Mouse (Mus musculus) MEL (cell line): ENCODE data around the gene Calm3. TPM values are rescaled to one million over a fixed set of nuclear protein-coding genes. Genes with fewer than 3 reads are reported as not detected.

Source experiments
- DNase-seq: peaks from one replicate; pipeline ENCODE4 v3.0.0; 2011; ENCODE audit warnings: low read depth, low spot score
- H3K27ac ChIP-seq: 2 replicates; pipeline ENCODE4 v1.5.1; 2012; ENCODE audit warnings: low read depth, mild to moderate bottlenecking, control low read depth, low read length, moderate library complexity; ENCODE audit not compliant: control insufficient read depth
- H3K27me3 ChIP-seq, 2 experiments: fragments of 150-350 bp in 1 of 2; sonication (generic) in 1 of 2; 2 replicates each; pipeline ENCODE4 v1.6.1; 2012; ENCODE audit warnings: low read length in 2 of 2, mild to moderate bottlenecking in 2 of 2, improper control_type of control experiment in 1 of 2, moderate library complexity in 1 of 2; ENCODE audit not compliant: insufficient read depth in 2 of 2, control insufficient read depth in 1 of 2
- H3K36me3 ChIP-seq, 2 experiments: 2 replicates each; pipeline ENCODE4 v1.6.1; 2012 to 2014; ENCODE audit warnings: low read length in 2 of 2, improper control_type of control experiment in 1 of 2, inconsistent platforms in 1 of 2, mild to moderate bottlenecking in 1 of 2; ENCODE audit not compliant: insufficient read depth in 2 of 2, control insufficient read depth in 1 of 2
- H3K4me1 ChIP-seq, 2 experiments: fragments of 150-350 bp in 1 of 2; sonication (generic) in 1 of 2; 2 replicates each; pipeline ENCODE4 v1.6.1; 2012; ENCODE audit warnings: low read length in 2 of 2, improper control_type of control experiment in 1 of 2, mild to moderate bottlenecking in 1 of 2; ENCODE audit not compliant: insufficient read depth in 2 of 2, control insufficient read depth in 1 of 2
- H3K4me3 ChIP-seq, 2 experiments: fragments of 150-350 bp in 1 of 2; sonication (generic) in 1 of 2; 2 replicates each; pipeline ENCODE4 v1.5.1; 2012; ENCODE audit warnings: low read depth in 2 of 2, low read length in 2 of 2, mild to moderate bottlenecking in 2 of 2, moderate library complexity in 2 of 2, control low read depth in 1 of 2, improper control_type of control experiment in 1 of 2; ENCODE audit not compliant: control insufficient read depth in 1 of 2, insufficient read depth in 1 of 2
- H3K79me2 ChIP-seq: 2 replicates; pipeline ENCODE4 v1.6.1; 2012; ENCODE audit warnings: mild to moderate bottlenecking, low read length, moderate library complexity; ENCODE audit not compliant: control insufficient read depth, poor library complexity, insufficient read depth
- H3K9ac ChIP-seq: 2 replicates; pipeline ENCODE4 v1.6.1; 2012; ENCODE audit warnings: low read depth, mild to moderate bottlenecking, control low read depth, low read length, moderate library complexity; ENCODE audit not compliant: control insufficient read depth, poor library complexity, severe bottlenecking
- H3K9me3 ChIP-seq: fragments of 150-350 bp; sonication (generic); replicated peaks from 2 replicates; pipeline ENCODE4 v1.6.1; 2012; ENCODE audit warnings: mild to moderate bottlenecking, low read length, improper control_type of control experiment, moderate library complexity; ENCODE audit not compliant: insufficient read depth
- CHD1 ChIP-seq: IDR thresholded peaks from 2 replicates; pipeline ENCODE4 v1.6.1; 2012; ENCODE audit warnings: low read depth, mild to moderate bottlenecking, inconsistent platforms, low read length, improper control_type of control experiment
- CHD2 ChIP-seq: IDR thresholded peaks from 2 replicates; pipeline ENCODE4 v1.6.1; 2011; ENCODE audit warnings: low read length, improper control_type of control experiment
- CTCF ChIP-seq, 3 experiments: IDR thresholded peaks in 2 of 3; conservative IDR thresholded peaks in 1 of 3; 2 replicates each; pipeline ENCODE4 v1.5.1; 2011 to 2012; ENCODE audit warnings: low read length in 3 of 3, low read depth in 2 of 3, mild to moderate bottlenecking in 2 of 3, improper control_type of control experiment in 1 of 3, inconsistent platforms in 1 of 3, mixed read lengths in 1 of 3, moderate library complexity in 1 of 3; ENCODE audit not compliant: control insufficient read depth in 1 of 3, insufficient read depth in 1 of 3, poor library complexity in 1 of 3, severe bottlenecking in 1 of 3
- ELF1 ChIP-seq: IDR thresholded peaks from 2 replicates; pipeline ENCODE4 v1.6.1; 2014; ENCODE audit warnings: low read depth, mild to moderate bottlenecking, inconsistent platforms, low read length, improper control_type of control experiment, moderate library complexity
- ETS1 ChIP-seq: IDR thresholded peaks from 2 replicates; pipeline ENCODE4 v1.6.1; 2012; ENCODE audit warnings: low read depth, mild to moderate bottlenecking, inconsistent platforms, low read length, improper control_type of control experiment, moderate library complexity
- GATA1 ChIP-seq: IDR thresholded peaks from 2 replicates; pipeline ENCODE4 v1.6.1; 2011; ENCODE audit warnings: low read depth, low read length, improper control_type of control experiment
- HCFC1 ChIP-seq: IDR thresholded peaks from 2 replicates; pipeline ENCODE4 v1.6.1; 2012; ENCODE audit warnings: low read depth, mild to moderate bottlenecking, inconsistent platforms, low read length, improper control_type of control experiment, moderate library complexity
- MAFK ChIP-seq: IDR thresholded peaks from 2 replicates; pipeline ENCODE4 v1.6.1; 2011; ENCODE audit warnings: low read depth, mild to moderate bottlenecking, low read length, improper control_type of control experiment, borderline replicate concordance
- MAX ChIP-seq: IDR thresholded peaks from 2 replicates; pipeline ENCODE4 v1.6.1; 2011; ENCODE audit warnings: low read length, improper control_type of control experiment
- MAZ ChIP-seq: IDR thresholded peaks from 2 replicates; pipeline ENCODE4 v1.6.1; 2012; ENCODE audit warnings: low read depth, mild to moderate bottlenecking, inconsistent platforms, low read length, improper control_type of control experiment
- MEF2A ChIP-seq: IDR thresholded peaks from 2 replicates; pipeline ENCODE4 v1.6.1; 2014; ENCODE audit warnings: low read depth, mild to moderate bottlenecking, inconsistent platforms, low read length, improper control_type of control experiment; ENCODE audit not compliant: poor library complexity, insufficient replicate concordance, severe bottlenecking; ENCODE audit errors: extremely low read depth
- MXI1 ChIP-seq: IDR thresholded peaks from 2 replicates; pipeline ENCODE4 v1.6.1; 2011; ENCODE audit warnings: mild to moderate bottlenecking, low read depth, low read length, improper control_type of control experiment
- MYB ChIP-seq: IDR thresholded peaks from 2 replicates; pipeline ENCODE4 v1.6.1; 2011; ENCODE audit warnings: mild to moderate bottlenecking, low read depth, low read length, improper control_type of control experiment
- NELFE ChIP-seq: IDR thresholded peaks from 2 replicates; pipeline ENCODE4 v1.6.1; 2011; ENCODE audit warnings: low read depth, low read length, improper control_type of control experiment
- NRF1 ChIP-seq: IDR thresholded peaks from 2 replicates; pipeline ENCODE4 v1.6.1; 2014; ENCODE audit warnings: low read depth, mild to moderate bottlenecking, inconsistent platforms, low read length, improper control_type of control experiment, moderate library complexity; ENCODE audit not compliant: poor library complexity, insufficient read depth, severe bottlenecking
- POLR2A ChIP-seq, 2 experiments: IDR thresholded peaks; 2 replicates each; pipeline ENCODE4 v1.6.1; 2011 to 2012; ENCODE audit warnings: low read length in 2 of 2, mild to moderate bottlenecking in 2 of 2, control low read depth in 1 of 2, improper control_type of control experiment in 1 of 2, low read depth in 1 of 2, moderate library complexity in 1 of 2; ENCODE audit not compliant: control insufficient read depth in 1 of 2, insufficient read depth in 1 of 2, poor library complexity in 1 of 2
- RAD21 ChIP-seq: IDR thresholded peaks from 2 replicates; pipeline ENCODE4 v1.6.1; 2011; ENCODE audit warnings: mild to moderate bottlenecking, low read depth, low read length, improper control_type of control experiment
- SMC3 ChIP-seq: IDR thresholded peaks from 2 replicates; pipeline ENCODE4 v1.6.1; 2011; ENCODE audit warnings: low read depth, low read length, improper control_type of control experiment
- TAL1 ChIP-seq: IDR thresholded peaks from 2 replicates; pipeline ENCODE4 v1.6.1; 2012; ENCODE audit warnings: mild to moderate bottlenecking, inconsistent platforms, low read length, moderate library complexity, mixed read lengths
- TCF12 ChIP-seq: IDR thresholded peaks from 2 replicates; pipeline ENCODE4 v1.6.1; 2014; ENCODE audit warnings: low read depth, mild to moderate bottlenecking, inconsistent platforms, low read length, improper control_type of control experiment, moderate library complexity
- USF1 ChIP-seq: IDR thresholded peaks from 2 replicates; pipeline ENCODE4 v1.6.1; 2014; ENCODE audit warnings: low read depth, mild to moderate bottlenecking, inconsistent platforms, low read length, improper control_type of control experiment, moderate library complexity
- ZC3H11A ChIP-seq: IDR thresholded peaks from 2 replicates; pipeline ENCODE4 v1.6.1; 2012; ENCODE audit warnings: low read depth, mild to moderate bottlenecking, inconsistent platforms, low read length, improper control_type of control experiment
- ZKSCAN1 ChIP-seq: IDR thresholded peaks from 2 replicates; pipeline ENCODE4 v1.6.1; 2012; ENCODE audit warnings: low read depth, mild to moderate bottlenecking, inconsistent platforms, low read length, improper control_type of control experiment, moderate library complexity
- ZNF384 ChIP-seq: IDR thresholded peaks from 2 replicates; pipeline ENCODE4 v1.6.1; 2012; ENCODE audit warnings: low read depth, mild to moderate bottlenecking, inconsistent platforms, low read length, improper control_type of control experiment
- polyA plus RNA-seq, 2 experiments: library from polyadenylated mRNA; stranded (reverse) in 1 of 2; unstranded in 1 of 2; fragments of >175 nt in 1 of 2; fragments of >200 nt in 1 of 2; gene quantifications; 2 replicates each; pipeline versions ENCODE4 v1.2.1 to v1.2.4; 2012; ENCODE audit warnings: low replicate concordance in 2 of 2, low read depth in 1 of 2; ENCODE audit not compliant: insufficient read length in 2 of 2, insufficient read depth in 1 of 2, missing spikeins in 1 of 2
- total RNA-seq: library from RNA; depleted of rRNA; stranded (reverse); fragments of 300-350 nt; gene quantifications from 2 replicates; pipeline ENCODE4 v1.2.3, GENCODE M21; 2012

Gene Calm3
- total and polyA plus RNA-seq, 3 experiments: 482 to 1,030 (median 515) TPM

DNA sequence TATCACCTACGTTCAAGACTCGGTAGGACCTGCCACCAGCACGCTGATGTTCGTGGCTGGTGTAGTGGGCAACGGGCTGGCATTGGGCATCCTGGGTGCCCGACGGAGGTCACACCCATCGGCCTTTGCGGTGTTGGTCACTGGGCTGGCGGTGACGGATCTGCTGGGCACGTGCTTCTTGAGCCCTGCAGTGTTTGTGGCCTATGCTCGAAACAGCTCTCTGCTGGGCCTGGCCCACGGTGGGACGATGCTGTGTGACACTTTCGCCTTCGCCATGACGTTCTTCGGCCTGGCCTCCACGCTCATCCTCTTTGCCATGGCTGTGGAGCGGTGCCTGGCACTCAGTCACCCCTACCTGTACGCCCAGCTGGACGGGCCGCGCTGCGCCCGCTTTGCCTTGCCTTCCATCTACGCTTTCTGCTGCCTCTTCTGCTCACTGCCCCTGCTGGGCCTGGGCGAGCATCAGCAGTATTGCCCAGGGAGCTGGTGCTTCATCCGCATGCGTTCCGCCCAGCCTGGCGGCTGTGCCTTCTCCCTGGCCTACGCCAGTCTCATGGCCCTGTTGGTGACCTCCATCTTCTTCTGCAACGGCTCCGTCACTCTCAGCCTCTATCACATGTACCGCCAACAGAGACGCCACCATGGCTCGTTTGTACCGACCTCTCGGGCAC, 16.9 kb downstream of the Calm3 start:
- peak; percentile 56 for DNase-seq
- H3K4me3 ChIP-seq: peak overlapping the region; percentile 57 to 70
- peaks cover 27% of the 10 kb centered on the region for H3K79me2 ChIP-seq
- H3K27ac ChIP-seq: peak overlapping the region; percentile 54
- H3K9ac ChIP-seq: peak overlapping the region; percentile 74
- H3K36me3 ChIP-seq: peaks cover 0 to 31% of the 10 kb centered on the region in 2 experiments
- no peaks in the 10 kb centered on the region for H3K9me3 ChIP-seq
- no peaks in the 10 kb centered on the region for H3K27me3 ChIP-seq
- H3K4me1 ChIP-seq: peaks cover 6 to 46% of the 10 kb centered on the region in 2 experiments
- TF ChIP-seq ZNF384 (no peak), MAZ (no peak), MYB (no peak), GATA1 (no peak), MXI1 (peak; percentile 36; the same call in 1 of the 2 replicates), RAD21 (no peak), CHD1 (no peak), MAFK (no peak), TAL1 (no peak), CHD2 (no peak), POLR2A (IDR thresholded peaks at IDR 0.05; ENCODE audit: control insufficient read depth in 1 of 2, insufficient read depth in 1 of 2, low read depth in 1 of 2, low read length in 2 of 2, poor library complexity in 1 of 2) (peak; percentile 3 to 22; a peak in 1 of 4 replicates), ZKSCAN1 (no peak), NRF1 (no peak), ELF1 (no peak), SMC3 (no peak), CTCF (IDR thresholded peaks at IDR 0.05 in 2 of 3, conservative IDR thresholded peaks at IDR 0.05 in 1 of 3; ENCODE audit: control insufficient read depth in 1 of 3, insufficient read depth in 1 of 3, low read depth in 2 of 3, low read length in 3 of 3, poor library complexity in 1 of 3, severe bottlenecking in 1 of 3) (no peak), TCF12 (no peak), ZC3H11A (no peak), MEF2A (no peak), ETS1 (no peak), MAX (peak; percentile 73), USF1 (peak; percentile 49; the same call in 1 of the 2 replicates), HCFC1 (no peak), NELFE (no peak)
